Mouse (Mus musculus): ENCODE measurements around the gene Catip.
A peak's percentile ranks its signal among the peaks of the same experiment; 100 is the strongest.

GRCm38 (mm10) chr1:74397919-74398451, 36.1 kb downstream of the Catip start:
- TF ChIP-seq CTCF (IDR thresholded peaks at IDR 0.05; ENCODE audit: low read depth) (peak; percentile 80), EP300 (IDR thresholded peaks at IDR 0.05; ENCODE audit: low read depth) (no peak)
